Mouse (Mus musculus) ES-Bruce4 (cell line): Measurements from ENCODE around the gene Mcm7. TPM values are rescaled to one million over a fixed set of nuclear protein-coding genes. Genes with fewer than 3 reads are reported as not detected.

Experiments used
- H3K27ac ChIP-seq: 2 replicates; pipeline ENCODE4 v1.5.1; 2012; ENCODE audit warnings: low read length, inconsistent platforms; ENCODE audit not compliant: insufficient read depth
- H3K27me3 ChIP-seq: 2 replicates; pipeline ENCODE4 v1.6.1; 2012; ENCODE audit warnings: mild to moderate bottlenecking, low read length, inconsistent platforms; ENCODE audit not compliant: control insufficient read depth, poor library complexity, insufficient read depth, severe bottlenecking
- H3K36me3 ChIP-seq: 2 replicates; pipeline ENCODE4 v1.6.1; 2012; ENCODE audit warnings: inconsistent platforms, mild to moderate bottlenecking, low read length, moderate library complexity; ENCODE audit not compliant: control insufficient read depth, poor library complexity, insufficient read depth, severe bottlenecking
- H3K4me1 ChIP-seq: one replicate; pipeline ENCODE4 v1.8.1; 2011; ENCODE audit warnings: low read length; ENCODE audit not compliant: control insufficient read depth, insufficient read depth
- H3K4me3 ChIP-seq: 2 replicates; pipeline ENCODE4 v1.5.1; 2011; ENCODE audit warnings: low read depth, mild to moderate bottlenecking, low read length
- H3K9ac ChIP-seq: 2 replicates; pipeline ENCODE4 v1.6.1; 2012; ENCODE audit warnings: low read depth, mild to moderate bottlenecking, inconsistent platforms; ENCODE audit not compliant: poor library complexity, severe bottlenecking
- H3K9me3 ChIP-seq: replicated peaks from 2 replicates; pipeline ENCODE4 v1.6.1; 2012; ENCODE audit warnings: mild to moderate bottlenecking, low read length, inconsistent platforms; ENCODE audit not compliant: control insufficient read depth, poor library complexity, insufficient read depth, severe bottlenecking
- CTCF ChIP-seq: IDR thresholded peaks from one replicate; pipeline ENCODE4 v1.8.1; 2011; ENCODE audit warnings: low read depth, low read length
- EP300 ChIP-seq: IDR thresholded peaks from 2 replicates; pipeline ENCODE4 v1.6.1; 2011; ENCODE audit warnings: low read depth, low read length; ENCODE audit not compliant: insufficient read depth
- POLR2A ChIP-seq: IDR thresholded peaks from one replicate; pipeline ENCODE4 v1.8.1; 2011; ENCODE audit warnings: low read length; ENCODE audit not compliant: insufficient read depth
- polyA plus RNA-seq: library from polyadenylated mRNA; stranded (reverse); fragments of >200 nt; gene quantifications from 2 replicates; pipeline ENCODE4 v1.2.4, GENCODE M21; 2011; ENCODE audit warnings: low read depth; ENCODE audit not compliant: missing spikeins, insufficient read depth, insufficient read length

Mcm7 gene
- polyA plus RNA-seq, 1 experiment: 298 TPM

DNA sequence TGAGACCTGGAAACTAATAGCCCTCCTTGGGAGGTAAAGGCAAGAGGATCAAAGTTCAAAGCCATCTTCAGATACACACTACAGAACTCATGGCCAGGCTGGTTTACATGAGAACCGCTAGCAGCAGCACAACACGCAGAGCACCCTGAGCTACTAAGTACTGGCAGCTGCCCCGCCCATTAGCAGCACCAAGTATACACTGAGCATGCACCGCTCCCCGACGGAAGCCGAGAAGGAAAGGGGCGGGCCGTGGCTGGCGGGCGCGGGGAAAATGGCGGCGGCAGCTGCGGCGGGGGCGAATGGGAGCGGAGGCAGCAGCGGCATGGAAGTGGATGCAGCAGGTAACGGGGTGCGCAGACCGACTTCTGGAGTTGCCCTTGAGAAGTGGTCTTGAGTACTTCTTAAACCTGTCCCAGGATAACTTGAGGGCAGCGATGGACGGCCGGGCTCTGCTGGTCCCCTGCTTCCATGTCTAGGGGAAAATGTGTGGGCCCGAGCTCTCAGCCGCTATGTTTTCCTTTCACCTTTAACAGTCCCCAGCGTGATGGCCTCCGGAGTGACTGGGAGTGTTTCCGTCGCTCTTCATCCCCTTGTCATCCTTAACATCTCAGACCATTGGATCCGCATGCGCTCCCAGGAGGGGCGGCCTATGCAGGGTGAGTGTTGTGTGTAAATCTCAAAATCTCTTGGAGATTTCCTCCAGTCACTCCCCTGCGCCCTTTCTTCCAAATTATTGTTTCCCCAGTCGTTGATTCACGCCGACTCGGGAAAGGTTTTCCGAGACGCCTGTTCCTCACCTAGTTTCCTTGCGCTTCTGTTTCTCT, 11.2 kb downstream of the Mcm7 start, which contains the start of gene Cops6:
Cops6 (plus strand) TSS at position 230 of the 824 bp plus-strand sequence.
- H3K4me3 ChIP-seq: peak within 1 kb of the TSS; percentile 95

DNA sequence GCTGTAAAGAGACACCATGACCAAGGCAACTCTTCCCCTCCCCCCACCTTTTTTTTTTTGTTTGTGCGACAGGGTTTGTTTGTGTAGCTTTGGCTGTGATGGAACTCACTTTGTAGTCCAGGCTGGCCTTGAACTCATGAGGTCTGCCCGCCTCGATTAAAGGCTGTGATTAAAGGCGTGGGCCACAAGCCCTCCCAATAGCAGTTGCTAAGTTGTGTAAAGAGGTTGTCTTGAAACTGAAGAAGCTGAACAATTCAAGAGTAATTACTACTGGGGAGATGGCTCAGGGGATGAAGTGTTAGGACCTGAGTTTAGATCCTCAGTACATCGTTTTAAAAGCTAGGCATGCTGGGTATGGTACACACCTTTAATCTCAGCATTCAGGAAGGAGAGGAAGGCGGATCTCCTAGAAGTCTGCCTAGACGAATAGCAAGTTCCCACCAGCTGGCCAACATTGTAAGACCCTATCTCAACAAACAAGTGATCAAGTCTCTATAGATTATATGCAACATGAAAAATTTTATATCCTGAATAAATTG, 11.9 kb downstream of the Mcm7 start:
- Histone ChIP-seq H3K27ac (peak overlapping the region; percentile 83), H3K4me3 (peak overlapping the region; percentile 21; the same call in 1 of the 2 replicates), H3K9ac (peak overlapping the region; percentile 76; the same call in 1 of the 2 replicates), H3K36me3 (peaks cover 25% of the 10 kb centered on the region), H3K27me3 (no peaks in the 10 kb centered on the region), H3K4me1 (no peaks in the 10 kb centered on the region), H3K9me3 (no peaks in the 10 kb centered on the region)
- TF ChIP-seq EP300 (no peak), CTCF (no peak), POLR2A (no peak)

More for the DNA sequence above, 11.2 kb downstream of the Mcm7 start, which contains the start of gene Cops6:
- peak within 1 kb of the TSS; percentile 83 for H3K27ac ChIP-seq
- no peaks in the 10 kb centered on the region for H3K4me1 ChIP-seq
- peaks cover 31% of the 10 kb centered on the region for H3K36me3 ChIP-seq
- no peak for TF ChIP-seq EP300
- peak; percentile 62 for TF ChIP-seq POLR2A
- no peaks in the 10 kb centered on the region for H3K9me3 ChIP-seq
- peak within 1 kb of the TSS; percentile 76 for H3K9ac ChIP-seq
- no peaks in the 10 kb centered on the region for H3K27me3 ChIP-seq

DNA sequence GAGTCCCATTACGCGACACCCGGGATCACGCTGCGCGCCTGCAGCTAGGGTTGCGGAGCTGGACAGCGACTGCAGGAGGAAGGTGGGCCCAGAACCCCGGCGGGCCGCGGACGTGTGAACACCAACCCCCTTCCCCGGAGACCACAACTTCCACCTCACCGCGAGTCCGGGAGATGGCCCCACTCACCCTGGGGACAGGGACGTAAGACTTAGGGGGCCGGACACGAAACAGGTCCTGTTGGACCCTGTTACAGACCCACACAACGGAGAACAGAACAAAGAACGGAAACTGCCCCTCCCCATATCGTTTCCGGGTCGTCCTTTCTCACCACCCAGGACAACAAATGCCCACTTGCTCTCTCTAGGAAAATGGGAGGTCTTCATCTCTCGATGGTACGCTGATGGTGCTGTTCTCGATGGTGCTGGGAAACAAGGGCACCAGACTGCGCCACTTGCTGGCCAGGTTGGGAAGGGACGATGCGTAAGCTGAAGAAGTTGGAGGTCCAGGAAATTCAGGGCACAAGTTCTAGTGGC, 16.7 kb downstream of the Mcm7 start, which contains the start of gene Zfp113:
Zfp113 (minus strand) TSS at position 302 of the 534 bp plus-strand sequence.
- H3K4me3 ChIP-seq: peak within 1 kb of the TSS; percentile 85
- TF ChIP-seq POLR2A (peak; percentile 34), EP300 (peak; percentile 40; the same call in 1 of the 2 replicates), CTCF (peak; percentile 97)
- no peaks in the 10 kb centered on the region for H3K4me1 ChIP-seq
- H3K9me3 ChIP-seq: no peaks in the 10 kb centered on the region
- H3K36me3 ChIP-seq: no peaks in the 10 kb centered on the region; the same call in 1 of the 2 replicates
- no peak within 1 kb of the TSS for H3K27ac ChIP-seq
- H3K27me3 ChIP-seq: no peaks in the 10 kb centered on the region
- H3K9ac ChIP-seq: peak within 1 kb of the TSS; percentile 35

DNA sequence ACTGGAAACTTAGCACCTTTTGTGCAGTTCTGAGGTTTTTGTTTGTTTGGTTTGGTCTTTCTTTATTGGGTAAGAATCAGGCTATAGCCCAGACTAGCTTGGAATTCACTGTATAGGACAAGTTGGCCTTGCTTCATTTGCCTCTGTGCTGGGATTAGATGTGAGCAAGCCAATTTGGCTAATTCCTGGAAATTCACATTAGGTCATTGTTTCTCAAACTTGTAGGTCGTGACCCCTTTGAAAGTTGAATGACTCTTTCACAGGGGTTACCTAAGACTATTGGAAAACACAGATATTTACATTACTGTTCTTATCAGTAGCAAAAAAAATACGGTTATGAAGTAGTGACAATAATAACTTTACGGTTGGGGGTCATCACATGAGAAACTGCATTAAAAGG, 17.8 kb downstream of the Mcm7 start:
- Histone ChIP-seq H3K4me3 (no peak overlapping the region), H3K9me3 (no peaks in the 10 kb centered on the region), H3K36me3 (no peaks in the 10 kb centered on the region; the same call in 1 of the 2 replicates), H3K9ac (no peak overlapping the region), H3K27ac (no peak overlapping the region), H3K4me1 (no peaks in the 10 kb centered on the region), H3K27me3 (no peaks in the 10 kb centered on the region)
- TF ChIP-seq EP300 (no peak), POLR2A (no peak), CTCF (no peak)

DNA sequence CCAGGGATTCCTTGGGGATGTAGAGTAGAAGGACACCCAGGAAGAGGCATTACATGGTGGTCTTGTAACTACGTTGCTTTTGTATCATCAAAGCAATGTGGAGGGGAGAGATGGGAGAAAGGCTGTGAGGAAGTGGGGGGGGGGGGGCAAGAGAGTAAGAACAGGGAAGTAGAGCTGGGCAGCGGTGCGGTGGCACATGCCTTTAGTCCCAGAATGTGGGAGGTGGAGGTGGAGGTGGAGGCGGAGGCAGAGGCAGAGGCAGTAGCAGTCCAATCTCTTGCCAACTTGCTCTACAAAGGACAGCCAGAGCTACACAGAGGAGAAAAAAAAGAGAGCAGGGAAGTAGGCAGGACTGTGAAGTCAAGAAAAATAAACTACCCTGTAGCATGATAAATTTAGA, 33.6 kb downstream of the Mcm7 start:
- TF ChIP-seq CTCF (no peak), EP300 (no peak), POLR2A (no peak)
- no peaks in the 10 kb centered on the region for H3K4me1 ChIP-seq
- no peak overlapping the region for H3K4me3 ChIP-seq
- H3K27me3 ChIP-seq: no peaks in the 10 kb centered on the region; the same call in 1 of the 2 replicates
- H3K27ac ChIP-seq: no peak overlapping the region
- H3K9me3 ChIP-seq: no peaks in the 10 kb centered on the region
- peaks cover 6% of the 10 kb centered on the region for H3K36me3 ChIP-seq
- H3K9ac ChIP-seq: no peak overlapping the region

DNA sequence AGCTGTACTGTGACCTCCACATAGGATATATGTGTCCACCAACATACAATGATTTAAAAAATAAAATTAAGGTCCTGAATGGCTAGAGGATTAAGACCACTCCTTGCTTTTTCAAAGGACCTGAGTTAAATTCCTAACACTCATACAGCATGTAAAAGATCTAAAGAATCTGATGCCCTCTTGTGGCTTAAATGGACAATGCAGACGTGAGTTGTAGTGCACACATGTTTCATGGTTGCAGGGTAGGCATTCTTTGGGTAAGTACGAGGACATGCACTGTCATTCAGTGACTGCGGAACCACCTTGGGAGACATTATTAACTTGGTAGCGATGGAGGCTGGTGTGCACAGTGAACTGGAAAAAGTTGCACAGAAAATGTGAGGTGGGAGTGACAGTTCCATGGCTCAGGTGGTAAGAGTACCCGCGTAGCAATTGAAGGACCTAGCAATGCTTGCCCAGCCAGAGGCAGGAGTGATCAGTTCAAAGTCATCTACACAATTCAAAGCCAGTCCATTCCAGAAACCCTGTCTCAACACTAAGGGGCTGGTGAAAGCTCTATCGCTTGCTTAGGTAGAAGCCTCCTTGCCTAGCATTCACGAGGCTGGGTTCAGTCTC, 34.2 kb downstream of the Mcm7 start:
- no peaks in the 10 kb centered on the region; the same call in 1 of the 2 replicates for H3K27me3 ChIP-seq
- no peak overlapping the region for H3K9ac ChIP-seq
- peaks cover 8% of the 10 kb centered on the region for H3K36me3 ChIP-seq
- no peak overlapping the region for H3K4me3 ChIP-seq
- H3K27ac ChIP-seq: no peak overlapping the region
- H3K4me1 ChIP-seq: no peaks in the 10 kb centered on the region
- no peaks in the 10 kb centered on the region for H3K9me3 ChIP-seq
- no peak for TF ChIP-seq EP300
- no peak for TF ChIP-seq POLR2A
- peak; percentile 28 for TF ChIP-seq CTCF
